ENCODE assay signal across 18 mouse cellular contexts in genomic region chr3:41444243-41444753, GRCm38 (mm10).
DNase-seq lines count a peak whose midpoint lies in the region; ATAC-seq lines count a peak whose summit lies in the region.
"Had no signal": no experiment of that assay in that cellular context is flagged by ENCODE, and none has a peak within 500 bp of the region (broad histone marks: within the 10 kb centered on the region; RNA-seq: fewer than 3 reads in every experiment).

No protein-coding gene starts in this region.

- intact Hi-C loops in heart, postnatal 36 days (cut with DNase I) = no loop called here

- ATAC-seq in forebrain, embryonic 15.5 days (replicated peaks) = peak; percentile 60; the same call in 1 of the 2 replicates
- no peak for ATAC-seq in forebrain, embryonic 13.5 days
- ATAC-seq: activated CD4-positive, CD25-positive, alpha-beta regulatory T cell, adult 4 months; hindbrain, embryonic 16.5 days; Patski had no signal

- H3K27ac ChIP-seq in forebrain, embryonic 15.5 days (replicated peaks) = 0 out of 2 replicates have a peak overlapping the region, but pooled peaks have one; percentile 3
- H3K27ac ChIP-seq in forebrain, embryonic 13.5 days = no peak overlapping the region
- H3K27ac ChIP-seq: embryonic facial prominence, embryonic 12.5 days had no signal

- H3K9me3 ChIP-seq in forebrain, embryonic 15.5 days = no peaks in the 10 kb centered on the region
- no peaks in the 10 kb centered on the region for H3K9me3 ChIP-seq in forebrain, embryonic 13.5 days (replicated peaks)
- H3K9me3 ChIP-seq: heart, embryonic 12.5 days had no signal

- WGBS in forebrain, embryonic 15.5 days = 75% methylated on average over 9 of the region's 9 CpGs
- WGBS in forebrain, embryonic 13.5 days = 91% methylated on average over 9 of the region's 9 CpGs

- peak; percentile 90 for DNase-seq in heart, adult 11 months
- no peak for DNase-seq in heart, postnatal 36 days
- DNase-seq in right cerebral cortex, postnatal 25 days = peak; percentile 7
- no peak for DNase-seq in right cerebral cortex, postnatal 14 days
- DNase-seq in thymus, postnatal 0 days (ENCODE audit: low spot score) = no peak
- DNase-seq: adrenal gland, postnatal 14 days; cerebellum, adult 2 months; cerebellum, postnatal 25 days; gastrocnemius, postnatal 14 days; kidney, adult 11 months had no signal

- H3K4me3 ChIP-seq in forebrain, embryonic 15.5 days = no peak overlapping the region
- H3K4me3 ChIP-seq in forebrain, embryonic 13.5 days = no peak overlapping the region
- H3K4me3 ChIP-seq: embryonic facial prominence, embryonic 12.5 days; heart, embryonic 12.5 days had no signal

- H3K4me2 ChIP-seq in forebrain, embryonic 15.5 days (replicated peaks) = no peak overlapping the region
- H3K4me2 ChIP-seq in forebrain, embryonic 13.5 days = no peak overlapping the region
- H3K4me2 ChIP-seq: embryonic facial prominence, embryonic 12.5 days; heart, embryonic 12.5 days had no signal

- H3K27me3 ChIP-seq in forebrain, embryonic 15.5 days = no peaks in the 10 kb centered on the region
- H3K27me3 ChIP-seq in forebrain, embryonic 13.5 days = no peaks in the 10 kb centered on the region
- H3K27me3 ChIP-seq: CH12.LX; embryonic facial prominence, embryonic 12.5 days; heart, embryonic 12.5 days; Patski had no signal

- H3K36me3 ChIP-seq in forebrain, embryonic 15.5 days = no peaks in the 10 kb centered on the region
- no peaks in the 10 kb centered on the region for H3K36me3 ChIP-seq in forebrain, embryonic 13.5 days (ENCODE audit: poor library complexity, severe bottlenecking)
- H3K36me3 ChIP-seq: embryonic facial prominence, embryonic 12.5 days; heart, embryonic 12.5 days had no signal

- no peaks in the 10 kb centered on the region for H3K4me1 ChIP-seq in forebrain, embryonic 15.5 days
- H3K4me1 ChIP-seq in forebrain, embryonic 13.5 days = no peaks in the 10 kb centered on the region
- H3K4me1 ChIP-seq: embryonic facial prominence, embryonic 12.5 days had no signal

- no peak overlapping the region for H3K9ac ChIP-seq in forebrain, embryonic 15.5 days (replicated peaks)
- no peak overlapping the region for H3K9ac ChIP-seq in forebrain, embryonic 13.5 days
- H3K9ac ChIP-seq: embryonic facial prominence, embryonic 12.5 days; heart, embryonic 12.5 days had no signal

Comparison
In these comparisons a context has a peak if more than half of its experiments do, and no peak if none do; other contexts are left out.
1. DNase-seq: peak in heart, adult 11 months (single experiment) and right cerebral cortex, postnatal 25 days (single experiment); none in heart, postnatal 36 days (0 of 2), right cerebral cortex, postnatal 14 days (single experiment) and thymus, postnatal 0 days (single experiment).